ENCODE assay signal across 8 mouse cellular contexts in the genomic region with DNA sequence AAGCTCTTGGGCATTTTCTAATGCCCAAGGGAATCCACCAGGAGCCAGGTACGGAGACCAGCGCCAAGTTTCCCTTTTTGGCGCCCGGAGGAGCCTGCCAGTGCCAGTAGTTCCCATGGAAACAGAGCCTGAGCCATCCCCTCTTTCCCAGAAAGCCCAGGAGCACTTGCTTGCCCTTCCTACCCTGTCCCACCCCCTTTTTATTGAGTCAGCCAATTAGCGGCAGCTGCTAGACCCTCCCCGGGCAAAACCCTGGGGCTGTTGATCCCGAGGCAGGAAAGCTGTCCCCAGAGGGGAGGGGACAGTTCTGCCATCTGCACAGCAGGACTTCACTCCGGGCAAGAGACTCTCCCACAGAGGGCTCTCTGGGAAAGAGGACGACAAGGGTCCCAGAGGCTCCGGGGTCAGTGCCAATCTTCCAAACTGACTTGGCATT. TPM values are rescaled to one million over a fixed set of nuclear protein-coding genes. Genes with fewer than 3 reads are reported as not detected.
DNase-seq lines count a peak whose midpoint lies in the region; ATAC-seq and TF ChIP-seq lines count a peak whose summit lies in the region.

Kcnip3 (minus strand) TSS at position 89 of the 436 bp plus-strand sequence.

- TF ChIP-seq CTCF in olfactory bulb, adult 2 months (IDR thresholded peaks at IDR 0.05; ENCODE audit: insufficient read depth, low read depth, low read length), result no peak

- peak within 1 kb of the TSS; percentile 76 for H3K9ac ChIP-seq in hindbrain, embryonic 13.5 days
- H3K9ac ChIP-seq in limb, embryonic 12.5 days (replicated peaks), result peak within 1 kb of the TSS; percentile 48; the same call in 1 of the 2 replicates

- no peaks in the 10 kb centered on the region for H3K36me3 ChIP-seq in megakaryocyte, embryonic 14.5 days (replicated peaks; ENCODE audit: low read length)
- no peaks in the 10 kb centered on the region for H3K36me3 ChIP-seq in hindbrain, embryonic 13.5 days
- no peaks in the 10 kb centered on the region for H3K36me3 ChIP-seq in limb, embryonic 12.5 days

- peaks cover 22% of the 10 kb centered on the region for H3K4me1 ChIP-seq in megakaryocyte, embryonic 14.5 days
- H3K4me1 ChIP-seq in hindbrain, embryonic 13.5 days (replicated peaks), result peaks cover 64% of the 10 kb centered on the region
- H3K4me1 ChIP-seq in limb, embryonic 12.5 days (replicated peaks), result peaks cover 20% of the 10 kb centered on the region
- peaks cover 45% of the 10 kb centered on the region for H3K4me1 ChIP-seq in olfactory bulb, adult 2 months (ENCODE audit: control insufficient read depth, insufficient read depth, low read length)

- peak within 1 kb of the TSS; percentile 65 for H3K4me2 ChIP-seq in hindbrain, embryonic 13.5 days
- H3K4me2 ChIP-seq in limb, embryonic 12.5 days, result peak within 1 kb of the TSS; percentile 52

- peak within 1 kb of the TSS; percentile 82 for H3K27ac ChIP-seq in hindbrain, embryonic 13.5 days
- H3K27ac ChIP-seq in limb, embryonic 12.5 days, result no peak within 1 kb of the TSS
- H3K27ac ChIP-seq in olfactory bulb, adult 2 months (ENCODE audit: insufficient read depth, low read depth, low read length), result peak within 1 kb of the TSS; percentile 93

- no peak for TF ChIP-seq POLR2A in olfactory bulb, adult 2 months (IDR thresholded peaks at IDR 0.05; ENCODE audit: insufficient read depth, low read depth, low read length)

- peak; percentile 69 for DNase-seq in embryo, embryonic 10.5 days (ENCODE audit: low spot score)
- no peak for DNase-seq in gastrocnemius, adult 8-10 months (ENCODE audit: low spot score in 2 of 2)
- DNase-seq in thymus, postnatal 10 days (ENCODE audit: low spot score in 2 of 2), result no peak

- 3% methylated on average over 10 of the region's 10 CpGs for WGBS in hindbrain, embryonic 13.5 days
- 1% methylated on average over 10 of the region's 10 CpGs for WGBS in limb, embryonic 12.5 days
- WGBS in olfactory bulb, adult 2 months, result 6% methylated on average over 10 of the region's 10 CpGs

- no peak for ATAC-seq in megakaryocyte, adult 5-6 weeks (ENCODE audit: poor library complexity, severe bottlenecking)
- ATAC-seq in hindbrain, embryonic 13.5 days (ENCODE audit: low FRiP score), result peak; percentile 83
- ATAC-seq in limb, embryonic 12.5 days (ENCODE audit: insufficient number of reproducible peaks, insufficient read depth, low FRiP score, low TSS enrichment, low read depth), result no peak; the same call in 1 of the 2 replicates

- peak within 1 kb of the TSS; percentile 42 for H3K4me3 ChIP-seq in megakaryocyte, embryonic 14.5 days (replicated peaks)
- peak within 1 kb of the TSS; percentile 43 for H3K4me3 ChIP-seq in hindbrain, embryonic 13.5 days
- peak within 1 kb of the TSS; percentile 21 for H3K4me3 ChIP-seq in limb, embryonic 12.5 days (replicated peaks)
- peak within 1 kb of the TSS; percentile 52 for H3K4me3 ChIP-seq in olfactory bulb, adult 2 months (ENCODE audit: insufficient read depth, low read depth, low read length)

- no peaks in the 10 kb centered on the region for H3K9me3 ChIP-seq in megakaryocyte, embryonic 14.5 days
- no peaks in the 10 kb centered on the region for H3K9me3 ChIP-seq in hindbrain, embryonic 13.5 days
- H3K9me3 ChIP-seq in limb, embryonic 12.5 days, result no peaks in the 10 kb centered on the region

- peaks cover 89% of the 10 kb centered on the region for H3K27me3 ChIP-seq in megakaryocyte, embryonic 14.5 days (replicated peaks)
- no peaks in the 10 kb centered on the region for H3K27me3 ChIP-seq in hindbrain, embryonic 13.5 days
- H3K27me3 ChIP-seq in limb, embryonic 12.5 days, result peaks cover 9% of the 10 kb centered on the region; the same call in 1 of the 2 replicates

RNA-seq across cellular contexts. Expression of gene Kcnip3, which starts in this region (rescaled TPM):
- polyA plus RNA-seq in megakaryocyte, embryonic 14.5 days (2012; ENCODE audit: insufficient read depth, low replicate concordance), result 0.16 TPM in 1 of 2 replicates, not detected in the other
- 3.5 and 3.6 TPM in 2 replicates for total RNA-seq in megakaryocyte, adult 5-6 weeks (2015)
- 0.62 and 2.2 TPM in 2 replicates for total RNA-seq in megakaryocyte, adult 5-6 weeks (2017)
- 3.6 and 4.8 TPM in 2 replicates for polyA plus RNA-seq in hindbrain, embryonic 13.5 days (2015; fragmentation: Nextera tagmentation; extraction: Ambion mirVana)
- 1.0 and 1.4 TPM in 2 replicates for polyA plus RNA-seq in limb, embryonic 12.5 days (2016; fragmentation: Nextera tagmentation; extraction: Ambion mirVana)
- not detected in 2 replicates for polyA plus RNA-seq in olfactory bulb, adult 2 months (2012; ENCODE audit: insufficient read depth, insufficient read length, low replicate concordance, missing spikeins)
- under 1 TPM; 0.15 to 0.47 (median 0.24) TPM for total RNA-seq in gastrocnemius, adult 8-10 months (2022)
